Mouse (Mus musculus) layer of hippocampus, adult 8-10 months (tissue): ENCODE measurements around the gene Kif4. TPM values are rescaled to one million over a fixed set of nuclear protein-coding genes. Genes with fewer than 3 reads are reported as not detected.
A peak's percentile ranks its signal among the peaks of the same experiment; 100 is the strongest.

Experiments
- DNase-seq, 2 experiments: peaks; one replicate each; pipeline ENCODE4 v3.0.0; 2022; ENCODE audit warnings: low spot score in 2 of 2
- total RNA-seq, 4 experiments: library from RNA; stranded (reverse); gene quantifications; 2 replicates each; pipeline ENCODE4 v1.2.4; 2022

Kif4 gene
- total RNA-seq, 4 experiments from 2014 or later: 0.29 to 0.57 (median 0.44) TPM

GRCm38 (mm10) chrX:100730266-100730665 is 104.7 kb downstream of the Kif4 start:
- no peak for DNase-seq

- DNase-seq: no peak
These were observed 108.8 kb downstream of the Kif4 start for GRCm38 (mm10) chrX:100734359-100734758.

GRCm38 (mm10) chrX:100738918-100739317 is 113.4 kb downstream of the Kif4 start:
- peak; percentile 51 to 71 for DNase-seq

- peak in 1 of 2 experiments; percentile 6 for DNase-seq
These were observed 113.9 kb downstream of the Kif4 start for GRCm38 (mm10) chrX:100739443-100739842.

GRCm38 (mm10) chrX:100740785-100741184 is 115.2 kb downstream of the Kif4 start:
- DNase-seq: peak in 1 of 2 experiments; percentile 9

GRCm38 (mm10) chrX:100741940-100742339 is 116.4 kb downstream of the Kif4 start:
- peak; percentile 73 to 82 for DNase-seq

GRCm38 (mm10) chrX:100765855-100766254 is 140.3 kb downstream of the Kif4 start:
- no peak for DNase-seq

GRCm38 (mm10) chrX:100767181-100767884 is 141.8 kb downstream of the Kif4 start, which contains the start of gene Dlg3:
Gene Dlg3 (plus strand): TSS chrX:100767722.
- peak; percentile 58 to 70 for DNase-seq

- DNase-seq: no peak
These were observed 142.5 kb downstream of the Kif4 start for GRCm38 (mm10) chrX:100767885-100768626.

GRCm38 (mm10) chrX:100769281-100769680 is 143.7 kb downstream of the Kif4 start:
- no peak for DNase-seq

- DNase-seq: peak in 1 of 2 experiments; percentile 46
These were observed 148.8 kb downstream of the Kif4 start for GRCm38 (mm10) chrX:100774341-100774811.

- DNase-seq: no peak
These were observed 149.9 kb downstream of the Kif4 start for GRCm38 (mm10) chrX:100775405-100775804.

GRCm38 (mm10) chrX:100776494-100776893 is 151.0 kb downstream of the Kif4 start:
- peak in 1 of 2 experiments; percentile 66 for DNase-seq

Other genes starting within 250 kb of the Kif4 start
- not detected for gene Otud6a, start 196.7 kb upstream of the Kif4 start, total RNA-seq
- not detected for gene Awat2, start 183.0 kb upstream of the Kif4 start, total RNA-seq
- 10 to 100 TPM; 36.3 to 38.9 (median 37.6) TPM for gene Igbp1, start 131.4 kb upstream of the Kif4 start, total RNA-seq
- gene Dgat2l6, start 100.9 kb upstream of the Kif4 start, total RNA-seq: under 1 TPM; 0.50 to 0.96 (median 0.60) TPM
- not detected for gene Awat1, start 53.5 kb upstream of the Kif4 start, total RNA-seq
- gene P2ry4, start 30.9 kb upstream of the Kif4 start, total RNA-seq: under 1 TPM in 1 of 4 experiments, not detected in 3; 0.14 TPM
- 1 to 10 TPM in 1 of 4 experiments, under 1 TPM in 2, not detected in 1; 0.43 to 1.1 (median 0.52) TPM for gene Arr3, start 20.2 kb upstream of the Kif4 start, total RNA-seq
- gene Pdzd11, start 831 bp downstream of the Kif4 start, total RNA-seq: 10 to 100 TPM; 38.4 to 48.0 (median 39.5) TPM
- 10 to 100 TPM; 10.5 to 17.9 (median 15.4) TPM for gene Gdpd2, start 104.1 kb downstream of the Kif4 start, total RNA-seq
- gene Dlg3, start 142.0 kb downstream of the Kif4 start, total RNA-seq: 100 to 1,000 TPM; 131 to 148 (median 136) TPM